Mouse (Mus musculus) liver, embryonic 14.5 days (tissue): ENCODE data around the gene Atn1. TPM values are rescaled to one million over a fixed set of nuclear protein-coding genes. Genes with fewer than 3 reads are reported as not detected.

Experiments used
- ATAC-seq: fragments of 200-750 bp; cut with Nextera tagmentation; 2 replicates; pipeline ENCODE4 v1.8.0; 2017; ENCODE audit warnings: moderate number of reproducible peaks, mild to moderate bottlenecking, moderate library complexity; ENCODE audit not compliant: insufficient read depth
- DNase-seq, 3 experiments: peaks; one replicate each; pipeline ENCODE4 v3.0.0-alpha.2; 2012 to 2013; ENCODE audit warnings: low read depth in 3 of 3, low spot score in 3 of 3
- H3K27ac ChIP-seq: fragments of 300-500 bp; sonication (generic); 2 replicates; pipeline ENCODE4 v1.5.1; 2014; ENCODE audit warnings: moderate library complexity, mild to moderate bottlenecking, control low read depth, inconsistent platforms
- H3K27me3 ChIP-seq: fragments of 300-500 bp; sonication (generic); 2 replicates; pipeline ENCODE4 v1.6.1; 2014; ENCODE audit warnings: mild to moderate bottlenecking, low read length, moderate library complexity; ENCODE audit not compliant: control insufficient read depth, insufficient read depth
- H3K36me3 ChIP-seq: fragments of 300-500 bp; sonication (generic); replicated peaks from 2 replicates; pipeline ENCODE4 v1.6.1; 2014; ENCODE audit warnings: low read depth; ENCODE audit not compliant: control insufficient read depth, insufficient read depth
- H3K4me1 ChIP-seq, 2 experiments: fragments of 200-500 bp in 1 of 2; fragments of 300-500 bp in 1 of 2; sonication (generic) in 1 of 2; replicated peaks; 2 replicates each; pipeline ENCODE4 v1.6.1; 2012 to 2014; ENCODE audit warnings: antibody characterized with exemption in 1 of 2, inconsistent platforms in 1 of 2, low read length in 1 of 2; ENCODE audit not compliant: control insufficient read depth in 2 of 2, insufficient read depth in 2 of 2
- H3K4me2 ChIP-seq: fragments of 300-500 bp; sonication (generic); 2 replicates; pipeline ENCODE4 v1.6.1; 2014; ENCODE audit warnings: low read depth, mild to moderate bottlenecking, control low read depth, moderate library complexity
- H3K4me3 ChIP-seq, 2 experiments: fragments of 200-500 bp in 1 of 2; fragments of 300-500 bp in 1 of 2; sonication (generic) in 1 of 2; 2 replicates each; pipeline ENCODE4 v1.5.1; 2012 to 2014; ENCODE audit warnings: low read depth in 2 of 2, low read length in 2 of 2, mild to moderate bottlenecking in 2 of 2, control low read depth in 1 of 2, inconsistent platforms in 1 of 2, moderate library complexity in 1 of 2; ENCODE audit not compliant: insufficient read depth in 1 of 2
- H3K9ac ChIP-seq: fragments of 300-500 bp; sonication (generic); replicated peaks from 2 replicates; pipeline ENCODE4 v1.6.1; 2014; ENCODE audit warnings: mild to moderate bottlenecking, control low read depth, moderate library complexity
- H3K9me3 ChIP-seq: fragments of 300-500 bp; sonication (generic); 2 replicates; pipeline ENCODE4 v1.6.1; 2016; ENCODE audit warnings: low read length, mixed read lengths; ENCODE audit not compliant: control insufficient read depth
- CTCF ChIP-seq: IDR thresholded peaks from 2 replicates; pipeline ENCODE4 v1.5.1; 2016; ENCODE audit warnings: antibody characterized with exemption, low read depth, control low read depth
- EP300 ChIP-seq: IDR thresholded peaks from 2 replicates; pipeline ENCODE4 v1.6.1; 2016; ENCODE audit warnings: antibody characterized with exemption, low read depth
- WGBS: fragments of 180-500 bp; shearing (Covaris S2); extraction: QIAGEN DNeasy Blood & Tissue Kit; methylation state at CpG from one replicate; pipeline ENCODE4 v1.1.7; 2014; ENCODE audit not compliant: insufficient replicate concordance; 5-methylcytosine and 5-hydroxymethylcytosine counted together
- polyA plus RNA-seq, 2 experiments: library from polyadenylated mRNA; depleted of rRNA in 1 of 2; stranded (reverse) in 1 of 2; unstranded in 1 of 2; fragments of >200 nt; fragmentation: Nextera tagmentation in 1 of 2; extraction: Ambion mirVana in 1 of 2; gene quantifications; 2 replicates each; pipeline versions ENCODE4 v1.2.1 to v1.2.3; 2012 to 2014

The Atn1 gene
- polyA plus RNA-seq, 2 experiments = 0.58 to 2.8 TPM

DNA sequence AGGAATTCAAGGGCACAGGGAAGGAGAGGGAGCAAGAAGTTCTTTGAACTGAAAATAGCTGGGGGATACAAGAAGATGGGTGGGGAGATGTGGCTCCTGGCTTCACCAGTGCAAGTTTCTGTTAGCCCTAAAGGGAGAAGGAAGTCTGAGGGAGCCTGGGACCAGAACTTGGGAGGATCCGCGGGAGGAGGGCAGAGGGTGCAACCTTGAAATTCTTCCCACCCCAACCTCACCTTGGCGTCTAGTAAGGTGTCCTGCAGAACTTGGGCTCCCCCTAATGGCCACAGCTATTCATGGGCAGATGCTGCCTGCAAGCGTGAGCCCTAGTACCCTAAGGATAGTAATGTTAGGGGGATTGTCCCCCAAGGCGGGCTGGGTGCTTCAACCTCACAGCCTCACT, 2.9 kb upstream of the Atn1 start:
- TF ChIP-seq CTCF (peak; percentile 96), EP300 (no peak)
- H3K36me3 ChIP-seq = no peaks in the 10 kb centered on the region
- H3K9ac ChIP-seq = no peak overlapping the region
- WGBS = 0% methylated on average over 5 of the region's 5 CpGs
- DNase-seq (peak; percentile 59 to 62 (median 61)), ATAC-seq (no peak)
- peaks cover 37% of the 10 kb centered on the region for H3K27me3 ChIP-seq
- H3K4me1 ChIP-seq = peaks cover 0 to 2% of the 10 kb centered on the region in 2 experiments; a peak in 2 of 4 replicates
- H3K9me3 ChIP-seq = no peaks in the 10 kb centered on the region
- H3K27ac ChIP-seq = no peak overlapping the region
- peak overlapping the region; percentile 8; the same call in 1 of the 2 replicates for H3K4me2 ChIP-seq
- H3K4me3 ChIP-seq = no peak overlapping the region

DNA sequence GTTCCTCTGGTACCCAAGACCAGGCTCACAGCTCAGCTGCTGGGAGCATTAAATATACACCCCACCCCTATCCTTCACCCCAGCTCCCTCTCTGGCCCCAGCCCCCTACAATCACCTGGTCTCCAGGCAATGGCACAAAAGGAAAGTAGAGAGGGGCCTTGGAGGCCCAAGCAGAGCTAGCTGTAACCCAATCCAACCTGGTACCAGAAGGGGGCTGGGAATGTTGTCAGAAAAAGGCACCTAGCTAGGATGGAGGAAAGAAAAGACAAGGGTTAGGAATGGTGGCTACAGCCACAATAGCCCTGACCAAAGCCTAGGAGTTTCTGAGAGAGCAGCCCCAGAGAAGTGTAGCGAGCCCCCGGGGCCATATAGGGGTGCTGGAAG, 2.5 kb upstream of the Atn1 start:
- DNase-seq = no peak
- no peak overlapping the region for H3K9ac ChIP-seq
- no peak overlapping the region for H3K4me3 ChIP-seq
- H3K9me3 ChIP-seq = no peaks in the 10 kb centered on the region
- H3K36me3 ChIP-seq = no peaks in the 10 kb centered on the region
- ATAC-seq = no peak
- TF ChIP-seq CTCF = no peak
- 32% methylated on average over 2 of the region's 2 CpGs for WGBS
- no peak overlapping the region for H3K27ac ChIP-seq
- peaks cover 37% of the 10 kb centered on the region for H3K27me3 ChIP-seq
- H3K4me1 ChIP-seq = peaks cover 0 to 3% of the 10 kb centered on the region in 2 experiments; a peak in 2 of 4 replicates
- H3K4me2 ChIP-seq = peak overlapping the region; percentile 8; the same call in 1 of the 2 replicates

DNA sequence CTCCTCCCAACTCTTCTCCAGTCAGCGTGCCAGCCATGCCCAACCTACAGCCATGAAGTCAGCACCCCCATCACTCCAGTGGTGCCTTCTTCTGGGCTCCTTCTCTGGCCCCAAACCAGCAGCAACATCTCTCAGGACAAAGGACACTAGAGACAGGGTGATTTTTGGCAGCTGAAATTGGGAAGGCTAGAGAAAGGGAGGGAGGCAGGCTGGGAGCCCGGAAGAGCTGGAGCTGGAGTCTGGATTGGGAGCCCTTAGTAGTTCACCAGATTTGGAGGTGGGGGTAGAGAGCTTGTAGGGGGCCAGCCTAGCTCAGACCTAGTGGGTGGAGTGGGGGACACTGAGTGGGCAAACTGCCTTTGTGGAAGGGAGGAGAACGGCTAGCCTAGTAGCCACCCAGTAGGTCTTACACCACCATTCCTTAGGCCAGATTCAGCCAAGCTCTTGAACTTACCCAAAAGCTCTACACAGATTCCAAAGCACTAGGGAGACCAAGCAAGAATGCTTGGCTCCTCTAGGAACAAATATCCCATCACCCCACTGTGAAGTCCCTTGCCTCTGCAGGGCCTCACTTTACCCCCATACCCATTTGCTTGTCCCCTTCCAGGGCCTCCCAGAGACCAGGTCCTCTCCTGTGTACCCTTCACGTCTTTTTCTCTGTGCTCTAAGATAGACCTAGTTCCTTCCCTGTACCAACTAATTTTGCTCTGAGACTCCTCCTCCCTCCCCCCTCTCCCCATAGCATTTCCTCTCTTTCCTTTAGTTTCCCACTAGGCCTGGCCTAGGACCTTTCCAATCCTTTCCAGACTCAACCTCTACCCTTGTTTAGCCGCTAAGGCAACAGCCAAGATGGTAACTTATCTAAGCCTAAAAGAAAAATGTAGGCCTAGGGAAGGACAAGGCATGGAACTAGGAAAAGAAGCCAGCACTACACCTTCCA, 1.9 kb upstream of the Atn1 start:
- H3K4me3 ChIP-seq = no peak overlapping the region
- peaks cover 37% of the 10 kb centered on the region for H3K27me3 ChIP-seq

DNA sequence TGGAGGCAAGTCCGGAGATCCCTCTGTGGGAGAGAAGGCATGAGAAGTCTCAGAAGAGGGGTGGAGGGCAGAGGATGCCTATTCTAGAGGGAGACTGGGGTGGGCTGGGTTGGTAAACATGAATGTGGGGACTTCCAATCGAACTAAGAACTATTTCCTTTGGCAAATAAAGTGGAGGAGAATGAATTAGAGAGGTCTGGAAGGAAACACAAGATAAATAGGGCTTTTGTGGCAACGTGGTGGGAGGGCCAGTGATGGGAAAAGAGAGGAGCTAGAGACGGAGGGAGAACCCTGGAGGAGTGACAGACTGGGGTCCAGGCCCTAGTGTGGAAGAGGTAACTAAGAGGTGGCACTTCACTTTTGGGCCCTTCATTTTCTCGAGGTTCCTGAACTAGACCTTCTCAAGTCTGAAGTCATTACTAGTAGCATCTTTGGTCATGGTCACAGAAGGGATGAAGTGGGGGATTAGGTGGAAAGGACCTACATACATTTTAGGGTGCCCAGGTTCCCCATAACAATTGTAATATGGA, 1.1 kb upstream of the Atn1 start:
- no peak for ATAC-seq

More for the DNA sequence above, 1.9 kb upstream of the Atn1 start:
- Histone ChIP-seq H3K4me1 (peaks cover 0 to 3% of the 10 kb centered on the region in 2 experiments; a peak in 2 of 4 replicates), H3K36me3 (no peaks in the 10 kb centered on the region), H3K27ac (no peak overlapping the region), H3K4me2 (no peak overlapping the region), H3K9me3 (no peaks in the 10 kb centered on the region), H3K9ac (no peak overlapping the region)
- DNase-seq (no peak), ATAC-seq (no peak)
- TF ChIP-seq EP300 (no peak), CTCF (no peak)
- WGBS = 54% methylated on average over 5 of the region's 5 CpGs

More for the DNA sequence above, 1.1 kb upstream of the Atn1 start:
- Histone ChIP-seq H3K27ac (no peak overlapping the region), H3K9ac (no peak overlapping the region), H3K4me2 (peak overlapping the region; percentile 78), H3K27me3 (peaks cover 37% of the 10 kb centered on the region), H3K4me1 (peaks cover 0 to 3% of the 10 kb centered on the region in 2 experiments; a peak in 2 of 4 replicates), H3K9me3 (no peaks in the 10 kb centered on the region), H3K36me3 (no peaks in the 10 kb centered on the region), H3K4me3 (no peak overlapping the region)
- TF ChIP-seq EP300 = no peak
- TF ChIP-seq CTCF = no peak
- 30% methylated on average over 5 of the region's 5 CpGs for WGBS
- no peak for DNase-seq
